Mouse (Mus musculus) kidney, adult 2 months (tissue): ENCODE data around the gene Ccser1.

Experiments used
- CTCF ChIP-seq: fragments of 200-500 bp; conservative IDR thresholded peaks from 2 replicates; pipeline ENCODE4 v1.5.1; 2011; ENCODE audit warnings: low read depth, mild to moderate bottlenecking, control low read depth, low read length, moderate library complexity, mixed read lengths; ENCODE audit not compliant: insufficient read depth, insufficient read length
- POLR2A ChIP-seq: fragments of 200-500 bp; IDR thresholded peaks from one replicate; pipeline ENCODE4 v1.6.1; 2011; ENCODE audit warnings: low read depth, low read length, control low read depth

DNA sequence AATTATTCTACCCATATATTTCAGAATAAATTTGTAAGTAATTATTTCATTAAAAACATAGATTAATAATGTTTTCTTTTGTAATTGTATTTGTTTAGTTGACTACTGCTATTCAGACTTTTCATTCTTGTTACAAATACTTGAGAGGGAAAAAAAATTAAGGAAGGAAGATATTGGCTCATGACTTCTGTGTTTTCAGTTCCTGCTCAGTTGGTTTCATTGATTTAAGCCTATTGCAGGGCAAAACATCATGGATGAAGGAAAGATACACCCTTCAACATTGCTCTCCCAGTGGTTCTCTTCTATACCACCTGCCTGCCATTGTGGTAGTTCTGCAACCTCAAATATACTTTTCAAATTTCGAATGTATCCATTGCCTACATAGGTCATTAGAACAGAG, 541.1 kb downstream of the Ccser1 start:
- TF ChIP-seq POLR2A = no peak
- TF ChIP-seq CTCF = no peak
